Mouse (Mus musculus): ENCODE measurements at regions not wholly inside any gene's neighbourhood (a gene's known extent, or its start where the extent isn't known, plus 50 kb on each side); places are given as distances from the start of the nearest gene placed in this dataset.

GRCm38 (mm10) chr8:126854121-126855055, 91.3 kb downstream of the Tomm20 start:
- TF ChIP-seq NRF1 (IDR thresholded peaks at IDR 0.05; ENCODE audit: low read depth, low read length) (peak; percentile 73), CTCF (conservative IDR thresholded peaks at IDR 0.05 in 1 of 2, IDR thresholded peaks at IDR 0.05 in 1 of 2; ENCODE audit: low read depth in 2 of 2, low read length in 2 of 2) (no peak), POLR2A (IDR thresholded peaks at IDR 0.05; ENCODE audit: low read depth, low read length) (no peak), E2F4 (IDR thresholded peaks at IDR 0.05; ENCODE audit: insufficient replicate concordance, low read depth, low read length) (no peak), TBP (conservative IDR thresholded peaks at IDR 0.05; ENCODE audit: low read depth, low read length) (no peak), JUND (conservative IDR thresholded peaks at IDR 0.05; ENCODE audit: low read depth, low read length) (no peak; the same call in 1 of the 2 replicates), MEF2A (IDR thresholded peaks at IDR 0.05; ENCODE audit: borderline replicate concordance, low read depth, low read length) (peak; percentile 92), ZC3H11A (IDR thresholded peaks at IDR 0.05; ENCODE audit: low read depth, low read length) (no peak), RAD21 (IDR thresholded peaks at IDR 0.05; ENCODE audit: low read depth, low read length) (peak; percentile 10; the same call in 1 of the 2 replicates), POLR2AphosphoS2 (IDR thresholded peaks at IDR 0.05; ENCODE audit: low read depth, low read length) (no peak), SMC3 (IDR thresholded peaks at IDR 0.05; ENCODE audit: low read depth, low read length) (peak; percentile 26; the same call in 1 of the 2 replicates), UBTF (IDR thresholded peaks at IDR 0.05; ENCODE audit: low read depth, low read length) (no peak), EP300 (IDR thresholded peaks at IDR 0.05; ENCODE audit: low read length) (peak; percentile 93), ZKSCAN1 (IDR thresholded peaks at IDR 0.05; ENCODE audit: borderline replicate concordance, low read depth, low read length) (no peak; the same call in 1 of the 2 replicates)
